Mouse (Mus musculus) embryo, embryonic 9.5 days (tissue): ENCODE data around the gene Tat.
A peak's percentile ranks its signal among the peaks of the same experiment; 100 is the strongest.

Source experiments
- DNase-seq: peaks from one replicate; pipeline ENCODE4 v3.0.0-alpha.2; 2017; ENCODE audit errors: extremely low spot score

Gene Tat

GRCm38 (mm10) chr8:109990224-109990623 lies at the start of gene Tat:
Tat (plus strand) TSS chr8:109990437.
- DNase-seq, result no peak

GRCm38 (mm10) chr8:109941606-109942360 lies 48.5 kb upstream of the Tat start:
- no peak for DNase-seq

- DNase-seq, result no peak
These were observed 45.0 kb upstream of the Tat start for GRCm38 (mm10) chr8:109945153-109945632.

- DNase-seq, result no peak
These were observed 44.5 kb upstream of the Tat start for GRCm38 (mm10) chr8:109945694-109946093.

- no peak for DNase-seq
These were observed 44.0 kb upstream of the Tat start for GRCm38 (mm10) chr8:109946272-109946671.

- DNase-seq, result peak; percentile 43
These were observed 42.6 kb upstream of the Tat start for GRCm38 (mm10) chr8:109947447-109948284.

GRCm38 (mm10) chr8:109948285-109948564 lies 42.0 kb upstream of the Tat start:
- no peak for DNase-seq

GRCm38 (mm10) chr8:109952171-109952570 lies 38.1 kb upstream of the Tat start:
- DNase-seq, result no peak

GRCm38 (mm10) chr8:109954486-109954948 lies 35.7 kb upstream of the Tat start:
- DNase-seq, result peak; percentile 36

- DNase-seq, result peak; percentile 41
These were observed 32.8 kb upstream of the Tat start for GRCm38 (mm10) chr8:109957167-109958028.

GRCm38 (mm10) chr8:109958036-109958655 lies 32.1 kb upstream of the Tat start:
- no peak for DNase-seq

GRCm38 (mm10) chr8:109959112-109959511 lies 31.1 kb upstream of the Tat start:
- no peak for DNase-seq

GRCm38 (mm10) chr8:109961693-109962367 lies 28.4 kb upstream of the Tat start, which contains the start of gene Marveld3:
Marveld3 (minus strand) TSS chr8:109962203.
- peak; percentile 65 for DNase-seq

GRCm38 (mm10) chr8:109962896-109963295 lies 27.3 kb upstream of the Tat start:
- no peak for DNase-seq

GRCm38 (mm10) chr8:109963421-109963820 lies 26.8 kb upstream of the Tat start:
- no peak for DNase-seq

- no peak for DNase-seq
These were observed 26.1 kb upstream of the Tat start for GRCm38 (mm10) chr8:109964106-109964505.

GRCm38 (mm10) chr8:109968837-109969236 lies 21.4 kb upstream of the Tat start:
- DNase-seq, result no peak

GRCm38 (mm10) chr8:109970323-109970722 lies 19.9 kb upstream of the Tat start:
- peak; percentile 41 for DNase-seq

GRCm38 (mm10) chr8:109972901-109973300 lies 17.3 kb upstream of the Tat start:
- DNase-seq, result no peak

GRCm38 (mm10) chr8:109979339-109979738 lies 10.9 kb upstream of the Tat start:
- no peak for DNase-seq
